Mouse (Mus musculus) layer of hippocampus, adult 9-10 months (tissue): ENCODE data around the gene Tst.

Experiments
- DNase-seq: peaks from one replicate; pipeline ENCODE4 v3.0.0; 2022; ENCODE audit warnings: low spot score

The Tst gene

DNA sequence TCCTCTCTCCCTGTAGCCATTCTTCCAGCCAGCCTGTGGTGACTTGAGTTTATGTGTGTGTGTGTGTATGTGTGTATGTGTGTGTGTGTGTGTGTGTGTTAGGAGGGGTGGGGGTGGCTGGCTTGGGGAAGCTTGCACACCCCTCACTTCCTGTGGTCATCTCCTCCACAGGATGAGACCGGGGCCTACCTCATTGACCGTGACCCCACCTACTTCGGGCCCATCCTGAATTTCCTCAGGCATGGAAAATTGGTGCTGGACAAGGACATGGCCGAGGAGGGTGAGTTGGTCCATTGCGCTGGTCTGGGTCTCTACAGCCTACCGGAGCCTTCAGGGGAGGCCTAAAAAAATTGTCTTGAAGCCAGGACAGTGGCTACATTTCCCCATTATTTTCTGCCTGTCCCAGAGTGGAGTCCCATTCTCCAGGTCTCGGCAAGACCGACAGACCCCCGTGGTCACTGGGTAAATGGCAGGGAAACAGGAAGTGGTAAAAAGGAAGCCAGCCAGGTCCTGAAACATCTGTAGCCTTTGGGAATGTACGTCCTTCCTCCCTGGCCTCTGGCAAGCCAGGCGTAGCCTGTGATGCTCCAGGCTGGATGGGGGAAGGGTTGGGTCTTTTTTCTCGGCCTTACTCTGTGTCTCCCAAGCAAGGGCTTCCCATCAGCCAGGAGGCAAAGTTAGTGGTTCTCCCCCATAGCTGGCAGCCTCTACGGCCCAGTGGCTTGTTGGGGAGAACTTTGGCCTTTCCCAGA lies 24.3 kb upstream of the Tst start:
- DNase-seq: no peak

GRCm38 (mm10) chr15:78429139-78429459 lies 23.4 kb upstream of the Tst start:
- DNase-seq: no peak

DNA sequence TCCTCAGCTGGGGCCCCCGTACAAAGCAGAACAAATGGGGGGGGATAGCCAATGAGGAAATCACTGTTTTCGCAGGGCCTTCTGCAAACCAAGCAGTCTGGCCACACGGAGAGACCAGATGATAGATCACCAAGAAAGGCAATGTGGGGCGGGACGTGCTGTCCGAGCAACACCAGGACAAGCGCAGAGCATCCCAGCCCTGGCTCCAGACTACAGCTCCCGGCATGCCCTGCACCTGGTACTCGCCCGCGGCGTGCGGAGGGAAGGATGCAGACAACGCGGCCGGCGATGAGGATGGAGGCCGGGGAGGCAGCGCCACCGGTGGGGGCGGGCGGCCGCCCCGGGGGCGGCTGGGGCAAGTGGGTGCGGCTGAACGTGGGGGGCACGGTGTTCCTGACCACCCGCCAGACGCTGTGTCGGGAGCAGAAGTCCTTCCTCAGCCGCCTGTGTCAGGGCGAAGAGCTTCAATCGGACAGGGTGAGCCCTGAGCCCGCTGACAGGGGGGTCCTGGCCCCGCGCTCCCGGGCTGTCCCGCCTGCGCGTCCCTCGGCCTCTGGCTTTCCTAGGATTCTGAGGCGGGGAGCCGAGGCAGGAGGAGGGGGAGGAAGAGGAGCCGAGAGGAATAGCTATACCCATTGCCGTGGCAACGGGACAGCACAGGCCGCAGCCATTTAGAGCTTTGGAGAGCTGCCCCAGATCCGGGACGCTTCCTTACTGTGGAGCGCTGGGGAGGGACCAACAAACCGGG lies 22.9 kb upstream of the Tst start, which contains the start of gene Kctd17:
Gene Kctd17, plus strand, starts transcription at position 174 of the 748 bp plus-strand sequence.
- no peak for DNase-seq

- DNase-seq: no peak
Observed at GRCm38 (mm10) chr15:78425230-78425629, 19.5 kb upstream of the Tst start.

DNA sequence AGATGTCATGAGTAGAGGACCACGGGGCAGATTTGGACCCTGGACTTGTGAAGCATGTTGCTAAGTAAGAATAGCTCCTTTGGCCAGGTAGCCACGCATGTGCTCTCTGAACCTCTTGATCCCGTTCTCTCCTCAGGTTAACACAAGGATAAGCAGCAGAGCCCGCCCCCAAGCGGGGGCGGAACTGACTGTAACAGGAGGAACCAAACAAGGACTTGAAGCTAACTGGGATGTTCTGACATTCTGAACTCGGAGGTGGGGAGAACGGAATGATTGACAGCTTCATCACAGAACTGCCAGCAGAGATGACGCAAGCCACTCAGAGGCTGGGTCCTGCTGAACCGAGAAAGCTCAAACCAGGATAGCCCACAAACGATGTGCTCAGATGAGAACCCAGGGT lies 18.8 kb upstream of the Tst start:
- DNase-seq: no peak

GRCm38 (mm10) chr15:78422046-78422956 lies 16.6 kb upstream of the Tst start:
- DNase-seq: no peak

DNA sequence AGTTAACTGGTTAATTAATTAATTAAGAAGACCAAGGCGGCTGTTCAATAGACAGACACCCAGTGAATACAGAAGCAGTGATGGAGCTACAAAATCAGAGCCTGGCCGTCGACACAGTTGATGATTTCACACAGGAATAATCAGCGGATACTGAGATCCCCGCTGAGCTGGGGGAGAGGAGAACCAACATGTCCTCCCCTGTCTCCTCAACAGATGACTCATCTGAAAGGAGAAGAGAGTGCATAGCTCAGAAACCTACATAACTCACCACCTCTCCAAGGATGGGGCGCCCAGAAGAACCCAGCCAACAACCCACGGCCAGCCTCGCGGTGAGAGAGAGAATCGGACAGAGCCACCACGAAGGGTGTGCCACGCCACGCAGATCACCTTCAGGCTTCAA lies 14.7 kb upstream of the Tst start:
- no peak for DNase-seq

- DNase-seq: no peak
Observed at GRCm38 (mm10) chr15:78416937-78417336, 11.2 kb upstream of the Tst start.

- no peak for DNase-seq
Observed at GRCm38 (mm10) chr15:78414157-78414556, 8.4 kb upstream of the Tst start.

DNA sequence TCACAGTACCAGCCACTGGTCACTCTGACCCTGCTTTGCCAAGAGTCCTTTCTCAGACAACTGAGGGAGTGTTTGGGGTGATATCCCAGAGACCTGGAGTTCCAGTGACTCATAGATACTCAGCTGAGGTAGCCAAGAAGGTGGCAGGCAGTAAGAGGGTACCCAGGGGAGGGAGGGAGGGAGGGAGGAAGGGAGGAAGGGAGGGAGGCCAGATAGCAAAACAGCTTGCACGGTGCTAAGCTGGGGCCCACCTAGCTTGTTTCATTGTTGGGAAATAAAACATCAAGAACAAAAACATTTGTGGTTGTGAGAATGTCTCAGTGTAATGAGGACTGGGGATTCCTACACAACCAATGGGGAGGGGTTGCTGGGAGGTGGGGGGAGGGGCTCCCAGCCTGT lies 8.0 kb upstream of the Tst start:
- DNase-seq: no peak

- no peak for DNase-seq
Observed at GRCm38 (mm10) chr15:78413083-78413718, 7.5 kb upstream of the Tst start.

- no peak for DNase-seq
Observed at GRCm38 (mm10) chr15:78409570-78410052, 3.9 kb upstream of the Tst start.

- DNase-seq: peak; percentile 89
Observed at GRCm38 (mm10) chr15:78406293-78406934, 707 bp upstream of the Tst start, which contains the start of gene Mpst. TSS of gene Mpst (plus strand) at chr15:78406416.

DNA sequence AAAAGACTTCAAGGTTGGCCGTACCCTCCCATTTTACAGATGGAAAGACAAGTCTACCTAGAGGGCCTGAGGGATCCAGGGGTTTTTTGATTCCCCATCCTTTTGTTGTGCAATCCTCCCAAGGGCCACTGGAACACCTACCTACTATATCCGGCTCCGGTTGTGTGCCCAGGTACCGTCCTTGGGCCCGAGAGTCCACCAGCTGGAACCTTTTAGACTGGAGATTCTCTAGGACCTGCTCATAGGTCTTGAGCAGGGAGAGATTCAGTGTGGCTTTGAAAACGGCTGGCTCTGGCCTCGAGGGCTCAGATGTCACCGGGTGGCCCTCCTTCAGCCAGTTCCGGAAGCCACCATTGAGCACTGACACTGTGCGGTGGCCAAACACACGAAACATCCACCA lies 609 bp downstream of the Tst start:
- DNase-seq: no peak

- DNase-seq: no peak
Observed at GRCm38 (mm10) chr15:78403896-78404295, 1.8 kb downstream of the Tst start.

GRCm38 (mm10) chr15:78403301-78403741 lies 2.4 kb downstream of the Tst start:
- no peak for DNase-seq

- no peak for DNase-seq
Observed at GRCm38 (mm10) chr15:78402423-78402822, 3.3 kb downstream of the Tst start.

GRCm38 (mm10) chr15:78401921-78402320 lies 3.8 kb downstream of the Tst start:
- no peak for DNase-seq

- DNase-seq: no peak
Observed at GRCm38 (mm10) chr15:78401345-78401744, 4.4 kb downstream of the Tst start.

- no peak for DNase-seq
Observed at GRCm38 (mm10) chr15:78395478-78395962, 10.2 kb downstream of the Tst start, which contains the start of gene Tex33. TSS of gene Tex33 (minus strand) at chr15:78395912.

DNA sequence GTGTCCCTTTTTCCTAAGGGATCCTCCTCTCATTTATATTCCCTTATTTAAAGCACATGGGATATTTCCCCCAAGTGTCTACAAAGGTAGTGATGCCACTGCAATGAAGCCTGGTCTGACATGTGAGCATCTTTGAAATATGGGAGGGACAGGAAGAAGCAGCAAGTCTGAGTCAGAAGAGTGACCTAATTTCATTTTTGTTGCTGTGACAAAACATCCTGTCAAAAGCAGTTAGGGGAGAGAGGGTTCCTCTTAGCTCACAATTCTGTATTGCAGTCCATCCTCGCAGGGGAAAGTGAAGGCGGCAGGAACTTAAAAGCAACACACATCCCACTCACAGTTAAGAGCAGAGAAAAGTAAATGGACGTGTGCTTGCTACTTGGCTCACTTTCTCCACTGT lies 14.9 kb downstream of the Tst start:
- no peak for DNase-seq
